Mouse (Mus musculus) neural tube, embryonic 12.5 days (tissue): ENCODE measurements at regions not wholly inside any gene's neighbourhood (a gene's known extent, or its start where the extent isn't known, plus 50 kb on each side); places are given as distances from the start of the nearest gene placed in this dataset.

ENCODE experiments used
- ATAC-seq: fragments of 200-750 bp; cut with Nextera tagmentation; 2 replicates; pipeline ENCODE4 v1.8.0; 2017; ENCODE audit warnings: low read depth, mild to moderate bottlenecking, moderate TSS enrichment, moderate library complexity; ENCODE audit not compliant: low FRiP score
- H3K27ac ChIP-seq: fragments of 300-500 bp; sonication (generic); 2 replicates; pipeline ENCODE4 v1.5.1; 2016
- H3K27me3 ChIP-seq: fragments of 300-500 bp; sonication (generic); replicated peaks from 2 replicates; pipeline ENCODE4 v1.6.1; 2016; ENCODE audit warnings: mild to moderate bottlenecking
- H3K36me3 ChIP-seq: fragments of 300-500 bp; sonication (generic); 2 replicates; pipeline ENCODE4 v1.6.1; 2016; ENCODE audit warnings: mild to moderate bottlenecking
- H3K4me1 ChIP-seq: fragments of 300-500 bp; sonication (generic); 2 replicates; pipeline ENCODE4 v1.6.1; 2016
- H3K4me2 ChIP-seq: fragments of 300-500 bp; sonication (generic); replicated peaks from 2 replicates; pipeline ENCODE4 v1.6.1; 2016; ENCODE audit warnings: mild to moderate bottlenecking
- H3K4me3 ChIP-seq: fragments of 300-500 bp; sonication (generic); 2 replicates; pipeline ENCODE4 v1.5.1; 2016
- H3K9ac ChIP-seq: fragments of 300-500 bp; sonication (generic); 2 replicates; pipeline ENCODE4 v1.6.1; 2016; ENCODE audit warnings: mild to moderate bottlenecking
- H3K9me3 ChIP-seq: fragments of 300-500 bp; sonication (generic); 2 replicates; pipeline ENCODE4 v1.6.1; 2016; ENCODE audit warnings: mild to moderate bottlenecking
- WGBS: fragments of 180-500 bp; shearing (Covaris S2); methylation state at CpG from one replicate; pipeline ENCODE4 v1.1.7; 2016; 5-methylcytosine and 5-hydroxymethylcytosine counted together

DNA sequence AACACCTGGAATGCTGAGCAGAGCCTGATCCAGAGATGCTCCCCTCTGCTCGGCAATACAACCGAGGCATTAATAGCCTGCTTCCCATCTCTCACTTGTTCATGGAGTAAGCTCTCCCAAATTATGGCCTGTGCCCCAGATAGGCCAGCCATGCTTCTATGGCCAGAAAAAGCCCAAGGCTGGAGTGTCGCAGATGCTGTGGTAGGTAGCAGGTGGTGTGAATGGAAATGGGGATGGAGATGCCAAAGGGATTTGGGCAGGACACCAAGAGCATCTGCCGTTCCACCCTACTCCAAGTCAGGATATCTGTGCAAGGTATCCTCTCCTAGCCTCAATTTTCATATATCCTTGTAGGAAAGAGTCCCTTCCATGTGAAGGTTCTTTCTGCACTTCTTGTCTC lies 145.2 kb upstream of the Klf12 start:
- Histone ChIP-seq H3K9ac (no peak overlapping the region), H3K27ac (no peak overlapping the region), H3K9me3 (no peaks in the 10 kb centered on the region), H3K4me1 (no peaks in the 10 kb centered on the region), H3K4me3 (no peak overlapping the region), H3K27me3 (no peaks in the 10 kb centered on the region), H3K36me3 (no peaks in the 10 kb centered on the region), H3K4me2 (no peak overlapping the region)
- no peak for ATAC-seq
- 95% methylated on average over 4 of the region's 4 CpGs for WGBS

DNA sequence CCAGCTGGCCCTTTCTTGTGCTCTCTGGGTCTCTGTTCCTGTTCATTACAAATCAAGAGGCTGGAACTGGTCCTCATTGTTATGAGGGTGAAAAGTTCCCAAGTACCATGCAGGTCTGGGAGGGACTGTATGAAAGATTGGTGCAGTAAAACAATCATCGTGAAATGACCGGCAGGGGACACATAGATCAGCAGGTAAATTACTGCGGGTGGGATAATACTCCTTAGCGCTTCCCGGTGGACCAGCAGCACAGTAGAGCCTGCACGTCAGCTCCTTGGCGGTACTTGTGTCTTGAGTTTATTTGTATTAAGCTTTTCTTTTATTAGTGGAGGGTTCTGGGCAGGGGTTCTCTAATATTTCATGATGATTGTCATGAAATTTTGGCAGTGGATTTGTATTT lies 141.9 kb upstream of the Klf12 start:
- ATAC-seq: no peak
- 38% methylated on average over 7 of the region's 7 CpGs for WGBS
- Histone ChIP-seq H3K27ac (no peak overlapping the region), H3K4me1 (no peaks in the 10 kb centered on the region), H3K9ac (no peak overlapping the region), H3K9me3 (no peaks in the 10 kb centered on the region), H3K4me3 (no peak overlapping the region), H3K27me3 (no peaks in the 10 kb centered on the region), H3K4me2 (no peak overlapping the region), H3K36me3 (no peaks in the 10 kb centered on the region)

DNA sequence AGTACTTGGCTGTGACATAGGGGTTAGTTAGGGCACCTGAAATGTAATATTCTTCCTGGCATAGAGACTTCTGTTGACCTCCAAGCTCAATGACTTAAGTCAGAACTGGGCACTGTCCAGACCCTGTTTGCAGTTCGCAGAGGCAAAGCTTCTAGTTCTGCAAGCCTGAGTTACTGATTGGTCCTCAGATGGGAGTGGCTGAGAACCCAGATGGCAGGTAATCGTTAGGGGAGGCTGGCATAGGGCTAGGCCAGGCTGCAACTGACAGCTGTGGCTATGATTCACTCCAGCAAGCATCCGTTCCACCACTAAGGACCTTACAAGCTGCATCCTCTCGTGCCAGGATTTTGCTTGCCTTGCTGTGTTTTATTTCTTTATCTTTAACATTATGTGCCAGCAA lies 139.3 kb upstream of the Klf12 start:
- no peaks in the 10 kb centered on the region for H3K9me3 ChIP-seq
- 80% methylated on average over 4 of the region's 4 CpGs for WGBS
- no peaks in the 10 kb centered on the region for H3K4me1 ChIP-seq
- H3K4me2 ChIP-seq: no peak overlapping the region
- H3K36me3 ChIP-seq: no peaks in the 10 kb centered on the region
- no peak overlapping the region for H3K27ac ChIP-seq
- H3K9ac ChIP-seq: no peak overlapping the region
- no peak overlapping the region for H3K4me3 ChIP-seq
- no peak for ATAC-seq
- no peaks in the 10 kb centered on the region for H3K27me3 ChIP-seq

DNA sequence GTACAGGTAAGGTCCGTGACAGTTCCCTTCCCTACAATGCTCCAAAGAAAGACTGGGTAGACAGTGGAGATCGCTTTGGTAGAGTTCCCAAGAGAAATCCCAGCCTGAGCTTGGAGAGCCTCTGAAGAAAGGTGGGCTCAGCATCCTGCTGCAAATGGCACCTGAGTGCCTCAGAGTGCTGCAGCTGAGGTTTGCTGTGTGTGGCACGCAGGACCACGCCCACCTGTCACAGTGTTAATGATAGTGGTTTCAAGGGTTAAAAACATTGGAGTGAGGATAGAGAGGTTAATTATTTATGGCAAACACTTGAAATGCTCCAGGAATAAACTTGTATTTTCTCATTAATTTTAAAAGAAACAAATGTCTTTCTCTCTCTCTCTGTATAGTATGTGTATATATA lies 137.2 kb upstream of the Klf12 start:
- no peak for ATAC-seq
- H3K4me2 ChIP-seq: no peak overlapping the region
- H3K4me3 ChIP-seq: no peak overlapping the region
- no peak overlapping the region for H3K9ac ChIP-seq
- no peak overlapping the region for H3K27ac ChIP-seq
- WGBS: 94% methylated on average over 4 of the region's 4 CpGs
- no peaks in the 10 kb centered on the region for H3K9me3 ChIP-seq
- H3K27me3 ChIP-seq: no peaks in the 10 kb centered on the region
- no peaks in the 10 kb centered on the region for H3K36me3 ChIP-seq
- no peaks in the 10 kb centered on the region for H3K4me1 ChIP-seq

DNA sequence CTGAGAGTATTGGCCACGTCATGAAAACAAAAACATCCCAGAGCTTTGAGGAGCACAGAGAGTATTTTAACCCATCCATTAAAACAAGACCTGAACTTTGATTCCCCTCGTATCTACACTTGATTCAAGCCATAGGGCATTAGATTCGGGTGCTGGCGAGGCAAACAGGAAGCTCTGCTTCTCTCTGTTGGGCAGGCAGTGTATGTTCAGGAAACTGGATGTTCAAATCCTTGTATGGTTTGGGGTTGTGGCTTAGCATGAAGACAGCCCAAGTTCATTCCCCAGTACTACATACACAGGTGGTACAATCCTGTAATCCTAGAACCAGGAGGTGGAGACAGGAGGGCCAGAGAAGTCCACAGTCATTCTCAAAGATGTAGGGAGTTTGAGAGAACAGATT lies 130.6 kb upstream of the Klf12 start:
- Histone ChIP-seq H3K9me3 (no peaks in the 10 kb centered on the region), H3K4me3 (no peak overlapping the region), H3K27me3 (no peaks in the 10 kb centered on the region), H3K36me3 (no peaks in the 10 kb centered on the region), H3K4me2 (no peak overlapping the region), H3K27ac (no peak overlapping the region), H3K9ac (no peak overlapping the region), H3K4me1 (no peaks in the 10 kb centered on the region)
- no peak for ATAC-seq
- 83% methylated on average over 4 of the region's 4 CpGs for WGBS

DNA sequence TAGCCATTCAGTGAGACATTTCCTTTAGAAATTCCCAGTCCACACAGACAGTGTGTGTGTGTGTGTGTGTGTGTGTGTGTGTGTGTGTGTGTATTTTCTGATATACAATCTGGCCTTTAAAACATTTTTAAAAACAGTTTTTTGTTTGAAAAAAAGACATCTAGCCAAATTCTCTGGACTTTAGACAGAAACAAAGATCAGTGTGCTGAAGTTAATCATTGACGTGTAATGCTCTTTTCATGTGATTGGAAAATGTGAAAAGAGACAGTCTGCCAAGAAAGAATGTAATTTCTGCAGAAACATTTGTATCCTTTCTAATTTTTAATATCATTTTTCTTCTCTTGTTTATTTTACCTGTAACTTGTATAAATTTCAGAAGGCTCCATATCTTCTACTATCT lies 127.7 kb upstream of the Klf12 start:
- 85% methylated on average over 1 of the region's 1 CpGs for WGBS

DNA sequence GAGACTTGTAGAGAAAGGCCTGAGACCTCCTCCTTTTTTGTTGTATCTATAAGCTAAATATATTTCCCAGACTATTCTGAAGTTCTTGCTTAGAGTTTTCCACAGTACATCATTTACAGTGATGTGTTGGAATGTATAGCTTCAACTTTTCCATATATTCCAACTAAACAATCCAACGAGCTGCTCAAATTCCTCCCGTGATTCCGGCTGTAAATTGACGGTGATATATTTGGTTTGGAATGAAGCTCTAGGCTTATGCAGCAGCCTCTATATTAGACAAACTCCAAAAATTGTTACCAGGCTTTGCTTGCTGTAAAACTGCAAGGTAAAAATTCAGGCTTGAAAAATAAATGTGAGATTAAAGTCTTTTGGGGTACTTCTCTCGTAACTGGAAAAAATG lies 112.7 kb upstream of the Klf12 start:
- no peaks in the 10 kb centered on the region for H3K27me3 ChIP-seq
- ATAC-seq: no peak
- no peak overlapping the region for H3K9ac ChIP-seq
- no peaks in the 10 kb centered on the region for H3K36me3 ChIP-seq
- 90% methylated on average over 5 of the region's 5 CpGs for WGBS
- no peak overlapping the region for H3K4me2 ChIP-seq
- H3K27ac ChIP-seq: no peak overlapping the region
- H3K9me3 ChIP-seq: no peaks in the 10 kb centered on the region
- H3K4me1 ChIP-seq: no peaks in the 10 kb centered on the region
- no peak overlapping the region for H3K4me3 ChIP-seq

More for the DNA sequence above, 127.7 kb upstream of the Klf12 start:
- no peak overlapping the region for H3K9ac ChIP-seq
- no peak overlapping the region for H3K4me3 ChIP-seq
- no peak overlapping the region for H3K27ac ChIP-seq
- H3K4me2 ChIP-seq: no peak overlapping the region
- H3K9me3 ChIP-seq: no peaks in the 10 kb centered on the region
- H3K36me3 ChIP-seq: no peaks in the 10 kb centered on the region
- ATAC-seq: no peak
- no peaks in the 10 kb centered on the region for H3K4me1 ChIP-seq
- H3K27me3 ChIP-seq: no peaks in the 10 kb centered on the region

DNA sequence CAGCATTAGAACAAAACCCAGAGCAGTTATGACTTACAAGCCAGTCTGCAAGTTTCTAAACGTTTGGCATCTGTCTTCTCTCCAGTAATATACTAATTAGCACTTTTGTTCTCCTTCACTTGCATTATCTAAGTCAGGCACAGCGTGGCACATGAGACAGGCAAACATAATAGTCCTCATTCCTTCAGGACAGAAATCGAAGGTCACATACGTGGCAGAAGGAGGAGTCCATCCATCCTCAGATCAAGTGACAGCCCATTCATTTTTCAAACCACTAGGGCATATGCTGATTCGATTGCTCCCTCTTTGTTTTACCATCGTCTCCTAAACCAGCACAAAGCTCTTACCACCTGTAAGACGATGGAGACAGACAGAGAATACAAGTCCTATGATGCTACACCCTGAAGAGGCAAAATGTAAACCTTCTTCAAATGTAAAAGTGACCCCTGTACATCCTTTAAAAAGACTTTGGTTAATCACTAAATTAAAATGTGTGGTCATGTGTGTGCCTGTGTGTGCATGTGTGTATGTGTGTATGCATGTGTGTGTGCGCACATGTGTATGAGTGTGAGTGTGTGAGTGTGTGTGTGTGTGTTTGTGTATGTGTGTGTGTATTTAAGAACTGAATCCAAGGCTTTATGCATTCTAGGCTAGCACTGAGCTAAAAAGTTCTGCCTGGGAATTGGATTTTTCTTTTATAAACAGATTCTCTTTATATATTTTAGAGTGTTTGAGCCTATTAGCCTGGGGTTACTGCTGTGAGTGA lies 90.9 kb upstream of the Klf12 start:
- no peaks in the 10 kb centered on the region; the same call in 1 of the 2 replicates for H3K9me3 ChIP-seq
- H3K36me3 ChIP-seq: no peaks in the 10 kb centered on the region
- H3K9ac ChIP-seq: 0 out of 2 replicates have a peak overlapping the region, but pooled peaks have one; percentile 22
- no peak overlapping the region for H3K27ac ChIP-seq
- whole genome bisulfite sequencing: 24% methylated on average over 8 of the region's 8 CpGs
- peak overlapping the region; percentile 48 for H3K4me2 ChIP-seq
- ATAC-seq: peak; percentile 85
- H3K27me3 ChIP-seq: no peaks in the 10 kb centered on the region
- no peaks in the 10 kb centered on the region; the same call in 1 of the 2 replicates for H3K4me1 ChIP-seq
- peak overlapping the region; percentile 20; the same call in 1 of the 2 replicates for H3K4me3 ChIP-seq

DNA sequence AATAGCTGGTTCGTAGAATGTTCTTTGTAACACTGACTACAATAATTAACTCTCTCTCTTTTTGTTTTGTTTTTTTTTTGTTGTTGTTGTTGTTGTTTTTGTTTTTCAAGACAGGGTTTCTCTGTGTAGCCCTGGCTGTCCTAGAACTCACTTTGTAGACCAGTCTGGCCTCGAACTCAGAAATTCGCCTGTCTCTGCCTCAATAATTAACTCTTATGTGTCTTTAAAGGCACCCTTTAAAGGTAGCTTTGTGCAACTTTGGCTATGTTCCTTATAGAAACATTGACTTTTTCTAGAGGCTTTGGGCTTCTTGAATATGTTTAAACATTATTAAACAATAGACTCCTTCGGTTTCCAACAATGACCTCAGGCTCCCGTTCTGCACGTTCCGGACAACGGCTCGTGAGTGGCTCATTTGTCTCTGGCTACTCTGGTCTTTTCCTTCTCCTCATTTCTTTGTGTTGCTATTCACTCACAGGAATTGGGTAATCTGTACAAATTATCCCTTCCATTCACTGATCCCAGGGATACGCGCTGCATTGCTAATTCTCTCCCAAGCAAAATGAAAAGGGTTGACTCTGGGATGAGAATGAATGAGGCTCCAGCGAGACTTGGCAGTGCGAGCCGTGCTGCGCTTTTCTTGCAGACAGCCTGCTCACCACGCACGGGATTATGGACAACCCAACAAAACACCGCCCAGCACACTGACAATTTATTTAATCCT lies 90.2 kb upstream of the Klf12 start:
- H3K27ac ChIP-seq: no peak overlapping the region
- no peaks in the 10 kb centered on the region; the same call in 1 of the 2 replicates for H3K4me1 ChIP-seq
- 0 out of 2 replicates have a peak overlapping the region, but pooled peaks have one; percentile 22 for H3K9ac ChIP-seq
- peak overlapping the region; percentile 20; the same call in 1 of the 2 replicates for H3K4me3 ChIP-seq
- peak; percentile 92 for ATAC-seq
- H3K36me3 ChIP-seq: no peaks in the 10 kb centered on the region
- WGBS: 35% methylated on average over 18 of the region's 18 CpGs
- H3K9me3 ChIP-seq: no peaks in the 10 kb centered on the region; the same call in 1 of the 2 replicates
- H3K4me2 ChIP-seq: peak overlapping the region; percentile 48
- H3K27me3 ChIP-seq: no peaks in the 10 kb centered on the region

DNA sequence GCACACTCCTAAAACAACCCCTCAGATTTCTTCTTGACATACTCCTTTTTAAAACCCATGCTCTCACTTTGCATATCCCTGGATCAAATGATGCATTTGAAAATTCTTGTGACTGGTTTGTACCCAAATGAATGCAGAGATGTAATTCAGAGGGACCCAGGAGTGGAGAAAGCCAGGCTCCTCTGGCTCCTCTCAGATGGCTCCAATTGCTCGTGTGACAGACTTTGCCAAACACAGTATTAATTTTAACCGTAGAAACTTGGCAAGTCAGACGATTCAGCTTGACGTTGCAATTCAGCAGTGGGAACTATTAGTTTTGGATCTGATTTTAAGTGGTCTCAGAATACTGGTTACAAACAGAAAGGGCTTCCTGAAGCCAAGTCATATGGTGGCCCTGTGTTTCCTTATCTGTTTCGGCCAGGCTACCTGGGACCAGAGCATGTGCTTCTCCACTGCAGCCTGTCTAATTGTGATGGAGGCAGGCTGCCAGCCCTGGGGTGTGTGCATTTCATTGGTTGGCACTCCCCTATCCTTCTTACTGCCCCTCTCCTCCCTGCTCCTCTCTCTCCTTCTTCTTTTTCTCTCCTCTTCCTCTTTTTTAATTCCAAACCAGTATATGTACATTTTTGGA lies 81.9 kb upstream of the Klf12 start:
- ATAC-seq: no peak
- Histone ChIP-seq H3K4me2 (no peak overlapping the region), H3K27me3 (no peaks in the 10 kb centered on the region), H3K36me3 (no peaks in the 10 kb centered on the region), H3K9me3 (no peaks in the 10 kb centered on the region), H3K4me1 (no peaks in the 10 kb centered on the region), H3K9ac (no peak overlapping the region), H3K4me3 (no peak overlapping the region), H3K27ac (no peak overlapping the region)
- 93% methylated on average over 5 of the region's 5 CpGs for WGBS

DNA sequence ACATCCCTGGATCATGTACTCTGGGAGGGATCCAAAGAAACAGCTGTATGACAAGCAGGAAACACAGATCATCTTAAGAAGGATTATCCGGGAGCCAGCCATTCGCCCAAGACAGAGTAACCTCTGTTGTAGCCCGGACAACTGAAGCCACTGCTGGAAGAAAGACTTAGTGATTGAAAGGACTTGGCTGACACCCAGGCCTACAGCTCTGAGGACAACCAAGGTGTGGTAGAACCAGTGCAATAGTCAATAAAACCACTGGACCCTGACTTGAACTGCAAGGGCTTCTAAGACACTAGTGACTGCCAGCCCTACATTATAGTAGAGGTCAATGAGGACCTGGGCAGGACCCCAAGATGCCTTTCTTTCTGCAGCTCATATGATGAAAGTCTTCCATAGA lies 78.3 kb upstream of the Klf12 start:
- no peak overlapping the region for H3K4me2 ChIP-seq
- no peaks in the 10 kb centered on the region for H3K27me3 ChIP-seq
- no peak for ATAC-seq
- 85% methylated on average over 3 of the region's 3 CpGs for WGBS
- no peak overlapping the region for H3K9ac ChIP-seq
- H3K27ac ChIP-seq: no peak overlapping the region
- no peaks in the 10 kb centered on the region; the same call in 1 of the 2 replicates for H3K4me1 ChIP-seq
- H3K4me3 ChIP-seq: no peak overlapping the region
- no peaks in the 10 kb centered on the region for H3K36me3 ChIP-seq
- H3K9me3 ChIP-seq: no peaks in the 10 kb centered on the region

DNA sequence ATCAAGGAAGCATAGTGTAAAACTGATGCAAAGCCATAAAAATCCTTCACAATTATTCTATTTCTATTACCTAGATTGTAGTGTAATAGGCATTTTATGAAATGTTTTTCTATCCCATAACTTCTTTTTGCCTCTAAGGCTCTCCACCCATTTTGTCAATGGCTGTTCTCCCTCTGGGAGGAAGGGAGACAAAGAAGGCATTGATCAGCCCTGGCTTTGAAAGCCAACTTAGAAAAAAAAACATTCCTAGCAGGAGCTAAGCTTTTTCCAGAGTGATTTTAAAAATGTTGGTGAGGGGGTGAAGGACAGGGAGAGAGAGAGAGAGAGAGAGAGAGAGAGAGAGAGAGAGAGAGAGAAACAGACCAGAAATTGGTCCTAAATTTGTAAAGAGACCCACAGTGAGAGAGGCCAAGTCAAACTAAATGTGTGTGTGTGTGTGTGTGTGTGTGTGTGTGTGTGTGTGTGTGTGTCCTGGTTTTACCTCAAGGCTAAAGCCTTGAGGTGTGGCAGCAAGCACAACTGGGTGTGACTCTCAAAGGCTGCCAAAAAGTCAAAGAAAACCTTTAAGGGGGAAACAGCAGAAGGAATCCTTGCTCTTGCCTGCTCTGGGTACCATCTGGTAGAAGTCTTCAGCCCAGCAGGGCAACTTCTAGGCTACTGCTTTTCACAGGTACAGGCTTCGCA lies 77.0 kb upstream of the Klf12 start:
- WGBS: 86% methylated on average over 1 of the region's 1 CpGs
- no peaks in the 10 kb centered on the region for H3K27me3 ChIP-seq
- H3K4me1 ChIP-seq: no peaks in the 10 kb centered on the region; the same call in 1 of the 2 replicates
- H3K4me3 ChIP-seq: no peak overlapping the region
- no peak overlapping the region for H3K9ac ChIP-seq
- H3K9me3 ChIP-seq: no peaks in the 10 kb centered on the region
- no peak overlapping the region for H3K4me2 ChIP-seq
- no peak for ATAC-seq
- H3K36me3 ChIP-seq: no peaks in the 10 kb centered on the region
- H3K27ac ChIP-seq: no peak overlapping the region
